Mouse (Mus musculus) bone marrow macrophage, adult 2 months (primary cell): ENCODE data around the gene Tgfbrap1. TPM values are rescaled to one million over a fixed set of nuclear protein-coding genes. Genes with fewer than 3 reads are reported as not detected.

Experiments
- H3K27ac ChIP-seq: 2 replicates; pipeline ENCODE4 v1.5.1; 2012; ENCODE audit warnings: low read depth, low read length; ENCODE audit not compliant: insufficient read depth
- H3K4me1 ChIP-seq: 2 replicates; pipeline ENCODE4 v1.6.1; 2012; ENCODE audit warnings: low read length; ENCODE audit not compliant: control insufficient read depth, insufficient read depth
- H3K4me3 ChIP-seq: 2 replicates; pipeline ENCODE4 v1.5.1; 2012; ENCODE audit warnings: mild to moderate bottlenecking, low read length, moderate library complexity; ENCODE audit not compliant: insufficient read depth
- CTCF ChIP-seq: IDR thresholded peaks from 2 replicates; pipeline ENCODE4 v1.5.1; 2012; ENCODE audit warnings: low read depth, mild to moderate bottlenecking, low read length, moderate library complexity
- POLR2A ChIP-seq: IDR thresholded peaks from 2 replicates; pipeline ENCODE4 v1.6.1; 2012; ENCODE audit warnings: mild to moderate bottlenecking, low read depth, low read length, borderline replicate concordance
- polyA plus RNA-seq: library from polyadenylated mRNA; stranded (reverse); fragments of >200 nt; gene quantifications from 2 replicates; pipeline ENCODE4 v1.2.4, GENCODE M21; 2012; ENCODE audit not compliant: missing spikeins, insufficient read depth, insufficient read length

Tgfbrap1 gene
- polyA plus RNA-seq, 1 experiment: 27.3 TPM

- Histone ChIP-seq H3K4me3 (no peak overlapping the region), H3K27ac (no peak overlapping the region), H3K4me1 (peaks cover 12% of the 10 kb centered on the region)
- TF ChIP-seq CTCF: no peak
- TF ChIP-seq POLR2A: no peak
Measured at GRCm38 (mm10) chr1:43074791-43075190, 23.6 kb downstream of the Tgfbrap1 start.

GRCm38 (mm10) chr1:43072561-43072960 is 25.9 kb downstream of the Tgfbrap1 start:
- H3K4me3 ChIP-seq: no peak overlapping the region
- no peak for TF ChIP-seq POLR2A
- TF ChIP-seq CTCF: no peak
- H3K4me1 ChIP-seq: peaks cover 12% of the 10 kb centered on the region
- H3K27ac ChIP-seq: no peak overlapping the region

DNA sequence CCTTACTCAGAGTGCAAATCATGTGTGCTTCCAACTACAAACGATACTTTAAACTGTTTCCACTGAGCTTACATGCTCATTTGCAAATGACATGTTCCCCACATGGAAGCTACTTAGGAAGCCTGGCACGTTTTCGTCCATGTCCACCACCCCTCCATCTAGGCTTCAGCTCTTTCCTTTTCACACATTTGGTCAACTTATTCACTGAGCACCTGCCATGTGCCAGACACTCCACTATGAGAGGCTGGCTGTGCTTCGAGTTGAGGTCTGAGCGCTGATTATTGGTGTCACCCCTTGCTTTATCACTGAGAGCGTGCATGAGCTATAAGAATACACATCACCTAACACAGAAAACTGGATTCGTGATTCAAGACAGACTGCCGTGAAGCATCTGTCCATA is 26.4 kb downstream of the Tgfbrap1 start:
- Histone ChIP-seq H3K27ac (no peak overlapping the region), H3K4me1 (peaks cover 12% of the 10 kb centered on the region), H3K4me3 (no peak overlapping the region)
- TF ChIP-seq POLR2A: no peak
- TF ChIP-seq CTCF: no peak

GRCm38 (mm10) chr1:43070726-43071125 is 27.7 kb downstream of the Tgfbrap1 start:
- H3K4me1 ChIP-seq: peaks cover 12% of the 10 kb centered on the region
- no peak overlapping the region for H3K4me3 ChIP-seq
- no peak overlapping the region for H3K27ac ChIP-seq
- TF ChIP-seq CTCF (no peak), POLR2A (no peak)

DNA sequence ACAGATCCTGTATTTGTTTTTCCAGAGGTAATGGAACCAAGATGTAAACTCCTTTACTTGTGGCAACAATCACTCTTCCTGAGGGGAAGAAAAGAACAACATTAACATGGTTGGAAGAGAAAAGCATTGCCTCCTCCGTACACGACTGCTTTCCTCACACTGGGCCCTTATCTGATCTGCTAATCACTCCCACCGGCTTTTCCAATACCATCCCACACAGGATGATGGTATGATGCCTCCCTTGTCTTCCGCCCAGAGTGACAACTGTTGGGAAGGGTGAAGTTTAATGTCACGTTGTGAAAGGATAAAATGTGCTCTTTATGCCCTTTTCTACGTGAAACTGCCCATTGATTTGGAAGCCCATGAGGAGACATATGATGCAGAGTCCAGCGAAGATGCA is 30.9 kb downstream of the Tgfbrap1 start:
- TF ChIP-seq CTCF (no peak), POLR2A (no peak)
- Histone ChIP-seq H3K27ac (no peak overlapping the region), H3K4me3 (no peak overlapping the region), H3K4me1 (peaks cover 12% of the 10 kb centered on the region)

DNA sequence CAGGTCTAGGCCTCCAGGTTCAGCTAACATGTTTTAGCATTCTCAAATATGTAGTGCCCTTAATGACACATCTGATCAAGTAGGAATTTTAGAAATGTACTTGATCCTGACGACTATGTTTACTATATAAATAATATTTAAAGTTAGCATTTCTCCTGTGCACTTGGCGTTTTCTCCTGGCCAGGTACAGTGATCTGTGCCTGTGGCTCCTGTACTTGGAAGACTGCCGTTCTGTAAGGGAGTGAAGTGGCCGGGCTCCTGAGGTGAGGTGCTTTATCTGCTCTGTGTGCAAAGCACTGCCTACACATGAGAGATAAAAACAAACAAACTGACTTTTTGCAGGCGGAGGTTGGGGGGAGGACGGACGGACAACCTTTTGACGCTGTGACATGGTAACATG is 31.9 kb downstream of the Tgfbrap1 start:
- TF ChIP-seq POLR2A: no peak
- TF ChIP-seq CTCF: no peak
- H3K4me3 ChIP-seq: no peak overlapping the region
- no peak overlapping the region for H3K27ac ChIP-seq
- H3K4me1 ChIP-seq: peaks cover 12% of the 10 kb centered on the region

GRCm38 (mm10) chr1:43065615-43066310 is 32.7 kb downstream of the Tgfbrap1 start:
- peaks cover 4% of the 10 kb centered on the region for H3K4me1 ChIP-seq
- no peak overlapping the region for H3K27ac ChIP-seq
- H3K4me3 ChIP-seq: no peak overlapping the region
- TF ChIP-seq POLR2A (no peak), CTCF (peak; percentile 28; the same call in 1 of the 2 replicates)

- Histone ChIP-seq H3K27ac (no peak overlapping the region), H3K4me1 (peaks cover 3% of the 10 kb centered on the region; the same call in 1 of the 2 replicates), H3K4me3 (no peak overlapping the region)
- no peak for TF ChIP-seq POLR2A
- TF ChIP-seq CTCF: no peak
Measured at GRCm38 (mm10) chr1:43051903-43052302, 46.5 kb downstream of the Tgfbrap1 start.

DNA sequence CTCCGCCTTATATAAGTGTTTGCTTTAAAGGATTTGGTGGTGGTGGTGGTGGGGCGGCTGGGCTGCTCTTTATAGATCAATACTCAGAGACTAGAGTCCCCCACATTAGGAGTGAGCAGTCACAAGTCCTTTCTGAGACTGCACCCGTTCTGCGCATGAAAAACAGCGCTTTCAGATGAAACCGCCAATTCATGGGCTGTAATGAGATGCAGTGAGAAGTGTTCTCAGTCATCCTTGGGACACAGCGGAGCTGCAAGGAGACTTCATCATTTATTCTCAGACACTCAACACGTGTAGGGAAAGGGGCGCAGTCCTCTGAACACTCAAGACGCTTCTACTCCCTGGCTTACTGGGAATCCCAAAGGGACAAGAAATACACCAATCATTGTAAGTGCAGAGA is 50.6 kb downstream of the Tgfbrap1 start:
- Histone ChIP-seq H3K27ac (no peak overlapping the region), H3K4me3 (no peak overlapping the region), H3K4me1 (peaks cover 3% of the 10 kb centered on the region; the same call in 1 of the 2 replicates)
- TF ChIP-seq CTCF (no peak), POLR2A (no peak)

GRCm38 (mm10) chr1:43046990-43047389 is 51.4 kb downstream of the Tgfbrap1 start:
- peaks cover 3% of the 10 kb centered on the region; the same call in 1 of the 2 replicates for H3K4me1 ChIP-seq
- H3K4me3 ChIP-seq: no peak overlapping the region
- no peak overlapping the region for H3K27ac ChIP-seq
- TF ChIP-seq POLR2A (no peak), CTCF (no peak)
